In genomic region chr16:26447594-26447993, GRCm38 (mm10) we compare ENCODE assay signal across 9 mouse cellular contexts. TPM values are rescaled to one million over a fixed set of nuclear protein-coding genes. Genes with fewer than 3 reads are reported as not detected.
DNase-seq lines count a peak whose midpoint lies in the region; ATAC-seq and TF ChIP-seq lines count a peak whose summit lies in the region.
"Had no signal": no experiment of that assay in that cellular context is flagged by ENCODE, and none has a peak within 500 bp of the region (broad histone marks: within the 10 kb centered on the region; RNA-seq: fewer than 3 reads in every experiment).

No protein-coding gene starts in this region.

- peak; percentile 76 for ATAC-seq in forebrain, postnatal 0 days
- ATAC-seq in midbrain, postnatal 0 days (ENCODE audit: low FRiP score) = peak; percentile 66; the same call in 1 of the 2 replicates
- no peak for ATAC-seq in hindbrain, embryonic 11.5 days (ENCODE audit: low FRiP score)

- H3K4me3 ChIP-seq in forebrain, postnatal 0 days (ENCODE audit: low read depth, low read length) = no peak overlapping the region
- H3K4me3 ChIP-seq in midbrain, postnatal 0 days (ENCODE audit: low read depth, low read length) = no peak overlapping the region
- no peak overlapping the region for H3K4me3 ChIP-seq in hindbrain, embryonic 11.5 days (ENCODE audit: low read depth, low read length)

- no peaks in the 10 kb centered on the region for H3K4me1 ChIP-seq in forebrain, postnatal 0 days (ENCODE audit: insufficient read depth)
- no peaks in the 10 kb centered on the region for H3K4me1 ChIP-seq in midbrain, postnatal 0 days (ENCODE audit: insufficient read depth, low read length)
- H3K4me1 ChIP-seq in hindbrain, embryonic 11.5 days (replicated peaks; ENCODE audit: control insufficient read depth, insufficient read depth, low read length) = no peaks in the 10 kb centered on the region

- no peaks in the 10 kb centered on the region for H3K27me3 ChIP-seq in forebrain, postnatal 0 days (ENCODE audit: insufficient read depth, low read length)
- no peaks in the 10 kb centered on the region for H3K27me3 ChIP-seq in midbrain, postnatal 0 days (ENCODE audit: insufficient read depth, low read length)
- H3K27me3 ChIP-seq in hindbrain, embryonic 11.5 days (ENCODE audit: control insufficient read depth, insufficient read depth, low read length) = no peaks in the 10 kb centered on the region

- intact Hi-C loops in left cerebral cortex, postnatal 4 days (cut with DNase I) = no loop called here

- no peaks in the 10 kb centered on the region for H3K9me3 ChIP-seq in forebrain, postnatal 0 days (ENCODE audit: low read length)
- no peaks in the 10 kb centered on the region for H3K9me3 ChIP-seq in midbrain, postnatal 0 days (ENCODE audit: low read length)
- no peaks in the 10 kb centered on the region for H3K9me3 ChIP-seq in hindbrain, embryonic 11.5 days (ENCODE audit: control insufficient read depth, low read length)

- 67% methylated on average over 2 of the region's 2 CpGs for WGBS in forebrain, postnatal 0 days
- WGBS in midbrain, postnatal 0 days = 64% methylated on average over 2 of the region's 2 CpGs
- 78% methylated on average over 2 of the region's 2 CpGs for WGBS in hindbrain, embryonic 11.5 days

- H3K9ac ChIP-seq in forebrain, postnatal 0 days = no peak overlapping the region
- H3K9ac ChIP-seq in midbrain, postnatal 0 days (replicated peaks; ENCODE audit: low read length, poor library complexity, severe bottlenecking) = no peak overlapping the region
- no peak overlapping the region for H3K9ac ChIP-seq in hindbrain, embryonic 11.5 days (ENCODE audit: low read depth, low read length)

- no peaks in the 10 kb centered on the region for H3K36me3 ChIP-seq in forebrain, postnatal 0 days (ENCODE audit: insufficient read depth)
- H3K36me3 ChIP-seq in midbrain, postnatal 0 days (ENCODE audit: insufficient read depth, low read length) = no peaks in the 10 kb centered on the region
- H3K36me3 ChIP-seq in hindbrain, embryonic 11.5 days (ENCODE audit: control insufficient read depth, insufficient read depth, low read length) = no peaks in the 10 kb centered on the region

- no peak overlapping the region for H3K27ac ChIP-seq in forebrain, postnatal 0 days (ENCODE audit: low read depth, low read length)
- H3K27ac ChIP-seq in midbrain, postnatal 0 days (ENCODE audit: low read depth, low read length) = no peak overlapping the region
- no peak overlapping the region for H3K27ac ChIP-seq in hindbrain, embryonic 11.5 days (ENCODE audit: low read depth, low read length)
- H3K27ac ChIP-seq: macrophage had no signal

- H3K4me2 ChIP-seq in forebrain, postnatal 0 days (ENCODE audit: low read depth) = no peak overlapping the region
- H3K4me2 ChIP-seq in midbrain, postnatal 0 days (ENCODE audit: low read depth, low read length, poor library complexity, severe bottlenecking) = no peak overlapping the region
- H3K4me2 ChIP-seq in hindbrain, embryonic 11.5 days (replicated peaks; ENCODE audit: low read depth, low read length) = no peak overlapping the region

- TF ChIP-seq CTCF in forebrain, postnatal 0 days (IDR thresholded peaks at IDR 0.05; ENCODE audit: low read depth) = peak; percentile 39
- TF ChIP-seq CTCF in midbrain, postnatal 0 days (IDR thresholded peaks at IDR 0.05) = peak; percentile 69

- peak; percentile 8 for DNase-seq in left cerebral cortex, adult 11 months (ENCODE audit: low spot score)
- no peak for DNase-seq in left cerebral cortex, postnatal 4 days
- peak; percentile 67 for DNase-seq in NIH3T3 (ENCODE audit: low read depth)
- peak; percentile 8 for DNase-seq in forebrain, postnatal 0 days
- DNase-seq in kidney, postnatal 10 days = peak; percentile 30
- DNase-seq in midbrain, postnatal 0 days (ENCODE audit: low spot score) = peak; percentile 64
- DNase-seq in ovary, postnatal 36 days (ENCODE audit: low spot score) = no peak
- DNase-seq in hindbrain, embryonic 11.5 days (ENCODE audit: low spot score) = no peak

RNA-seq across cellular contexts. Expression of gene Cldn16, which starts 15.3 kb away (rescaled TPM):
- not detected for total RNA-seq in left cerebral cortex, postnatal 4 days (2021)
- not detected in 2 replicates for total RNA-seq in forebrain, postnatal 0 days (2014; rRNA removed)
- 0.35 TPM in 1 of 2 replicates, not detected in the other for polyA plus RNA-seq in forebrain, postnatal 0 days (2015; fragmentation: Nextera tagmentation; extraction: Ambion mirVana)
- total RNA-seq in midbrain, postnatal 0 days (2014; rRNA removed) = not detected in 2 replicates
- polyA plus RNA-seq in midbrain, postnatal 0 days (2015; fragmentation: Nextera tagmentation; extraction: Ambion mirVana) = not detected in 2 replicates
- not detected in 2 replicates for polyA plus RNA-seq in hindbrain, embryonic 11.5 days (2014; fragmentation: Nextera tagmentation; extraction: Ambion mirVana)
- polyA plus RNA-seq: macrophage had no signal

Comparison
In these comparisons a context has a peak if more than half of its experiments do, and no peak if none do; other contexts are left out.
1. DNase-seq: peak in left cerebral cortex, adult 11 months (single experiment), NIH3T3 (single experiment), forebrain, postnatal 0 days (single experiment), kidney, postnatal 10 days (single experiment) and midbrain, postnatal 0 days (single experiment); none in left cerebral cortex, postnatal 4 days (single experiment), ovary, postnatal 36 days (single experiment) and hindbrain, embryonic 11.5 days (single experiment).